ENCODE assay signal across 19 mouse cellular contexts in the genomic region with DNA sequence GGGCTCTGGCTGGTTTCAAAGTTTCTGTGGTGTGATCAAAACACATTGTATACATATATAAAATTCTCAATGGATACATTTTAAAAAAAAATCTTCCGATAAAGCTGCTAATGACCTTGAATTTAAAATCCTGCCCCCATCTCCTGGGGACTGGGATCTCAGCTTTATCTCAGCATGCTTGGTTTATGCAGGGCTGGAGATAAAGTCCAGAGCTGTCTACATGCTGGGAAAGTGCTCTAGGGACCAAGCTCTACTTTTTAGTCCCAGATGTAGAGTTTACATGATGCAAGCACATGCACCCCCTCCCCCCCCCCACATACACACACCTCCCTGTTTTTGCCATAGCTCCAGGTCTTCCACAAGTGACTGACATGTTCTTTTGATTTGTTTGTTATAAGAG.
DNase-seq lines count a peak whose midpoint lies in the region; ATAC-seq and TF ChIP-seq lines count a peak whose summit lies in the region.
"Had no signal": no experiment of that assay in that cellular context is flagged by ENCODE, and none has a peak within 500 bp of the region (broad histone marks: within the 10 kb centered on the region; RNA-seq: fewer than 3 reads in every experiment).

No protein-coding gene starts in this region.

- no peak overlapping the region for H3K9ac ChIP-seq in liver, embryonic 12.5 days
- no peak overlapping the region for H3K9ac ChIP-seq in liver, embryonic 13.5 days
- no peak overlapping the region for H3K9ac ChIP-seq in liver, embryonic 15.5 days
- H3K9ac ChIP-seq in liver, postnatal 0 days (replicated peaks) = no peak overlapping the region
- H3K9ac ChIP-seq: embryonic facial prominence, embryonic 12.5 days; forebrain, embryonic 13.5 days; forebrain, embryonic 15.5 days; forebrain, postnatal 0 days had no signal

- TF ChIP-seq EP300 in liver, postnatal 0 days (IDR thresholded peaks at IDR 0.05; ENCODE audit: low read depth) = no peak

- no peaks in the 10 kb centered on the region for H3K9me3 ChIP-seq in liver, embryonic 12.5 days (replicated peaks)
- no peaks in the 10 kb centered on the region for H3K9me3 ChIP-seq in liver, embryonic 13.5 days (replicated peaks)
- no peaks in the 10 kb centered on the region for H3K9me3 ChIP-seq in liver, embryonic 15.5 days (replicated peaks)
- no peaks in the 10 kb centered on the region for H3K9me3 ChIP-seq in liver, postnatal 0 days (ENCODE audit: low read length)
- H3K9me3 ChIP-seq: embryonic facial prominence, embryonic 10.5 days; embryonic facial prominence, embryonic 12.5 days; forebrain, embryonic 13.5 days; forebrain, embryonic 15.5 days had no signal

- H3K27ac ChIP-seq in liver, embryonic 12.5 days = 0 out of 2 replicates have a peak overlapping the region, but pooled peaks have one; percentile 25
- no peak overlapping the region for H3K27ac ChIP-seq in liver, embryonic 13.5 days
- H3K27ac ChIP-seq in liver, embryonic 15.5 days (replicated peaks) = no peak overlapping the region
- no peak overlapping the region for H3K27ac ChIP-seq in liver, postnatal 0 days (ENCODE audit: low read depth)
- H3K27ac ChIP-seq: embryonic facial prominence, embryonic 10.5 days; embryonic facial prominence, embryonic 12.5 days; forebrain, embryonic 13.5 days; forebrain, embryonic 15.5 days had no signal

- WGBS in liver, embryonic 12.5 days (ENCODE audit: insufficient replicate concordance) = 46% methylated on average over 1 of the region's 1 CpGs
- 60% methylated on average over 1 of the region's 1 CpGs for WGBS in liver, embryonic 13.5 days (ENCODE audit: insufficient replicate concordance)
- 31% methylated on average over 1 of the region's 1 CpGs for WGBS in liver, embryonic 15.5 days (ENCODE audit: insufficient replicate concordance)
- 79% methylated on average over 1 of the region's 1 CpGs for WGBS in liver, postnatal 0 days (ENCODE audit: insufficient replicate concordance)

- H3K36me3 ChIP-seq in liver, embryonic 12.5 days = no peaks in the 10 kb centered on the region
- H3K36me3 ChIP-seq in liver, embryonic 13.5 days = no peaks in the 10 kb centered on the region
- no peaks in the 10 kb centered on the region for H3K36me3 ChIP-seq in liver, embryonic 15.5 days (replicated peaks)
- H3K36me3 ChIP-seq in liver, postnatal 0 days (replicated peaks; ENCODE audit: insufficient read depth, low read length) = no peaks in the 10 kb centered on the region
- H3K36me3 ChIP-seq: embryonic facial prominence, embryonic 10.5 days; embryonic facial prominence, embryonic 12.5 days; forebrain, embryonic 15.5 days had no signal

- ATAC-seq in liver, embryonic 12.5 days = peak; percentile 75
- peak; percentile 83 for ATAC-seq in liver, embryonic 13.5 days (ENCODE audit: low read depth)
- peak; percentile 81 for ATAC-seq in liver, embryonic 15.5 days (ENCODE audit: insufficient read depth)
- ATAC-seq in liver, postnatal 0 days = peak; percentile 57
- ATAC-seq: forebrain, embryonic 13.5 days; forebrain, embryonic 15.5 days; forebrain, postnatal 0 days had no signal

- H3K4me3 ChIP-seq in liver, embryonic 12.5 days = no peak overlapping the region
- H3K4me3 ChIP-seq in liver, embryonic 13.5 days (replicated peaks) = no peak overlapping the region
- H3K4me3 ChIP-seq in liver, embryonic 15.5 days (replicated peaks) = no peak overlapping the region
- no peak overlapping the region for H3K4me3 ChIP-seq in liver, postnatal 0 days (ENCODE audit: low read depth, low read length)
- H3K4me3 ChIP-seq: embryonic facial prominence, embryonic 10.5 days; embryonic facial prominence, embryonic 12.5 days; forebrain, embryonic 13.5 days; forebrain, embryonic 15.5 days had no signal

- peaks cover 23% of the 10 kb centered on the region for H3K4me1 ChIP-seq in liver, embryonic 12.5 days
- peaks cover 22% of the 10 kb centered on the region for H3K4me1 ChIP-seq in liver, embryonic 13.5 days (replicated peaks)
- peaks cover 16% of the 10 kb centered on the region; the same call in 1 of the 2 replicates for H3K4me1 ChIP-seq in liver, embryonic 15.5 days (replicated peaks)
- H3K4me1 ChIP-seq in liver, postnatal 0 days (ENCODE audit: insufficient read depth) = no peaks in the 10 kb centered on the region
- H3K4me1 ChIP-seq: embryonic facial prominence, embryonic 10.5 days; embryonic facial prominence, embryonic 12.5 days; forebrain, embryonic 15.5 days had no signal

- H3K27me3 ChIP-seq in liver, embryonic 12.5 days (replicated peaks) = no peaks in the 10 kb centered on the region
- no peaks in the 10 kb centered on the region for H3K27me3 ChIP-seq in liver, embryonic 13.5 days
- no peaks in the 10 kb centered on the region for H3K27me3 ChIP-seq in liver, embryonic 15.5 days
- H3K27me3 ChIP-seq in liver, postnatal 0 days (ENCODE audit: insufficient read depth, low read length) = no peaks in the 10 kb centered on the region
- H3K27me3 ChIP-seq: embryonic facial prominence, embryonic 12.5 days; forebrain, embryonic 13.5 days; forebrain, embryonic 15.5 days had no signal

- peak overlapping the region; percentile 18; the same call in 1 of the 2 replicates for H3K4me2 ChIP-seq in liver, embryonic 12.5 days
- H3K4me2 ChIP-seq in liver, embryonic 13.5 days = peak overlapping the region; percentile 20; the same call in 1 of the 2 replicates
- 0 out of 2 replicates have a peak overlapping the region, but pooled peaks have one; percentile 13 for H3K4me2 ChIP-seq in liver, embryonic 15.5 days
- no peak overlapping the region for H3K4me2 ChIP-seq in liver, postnatal 0 days (ENCODE audit: low read depth, low read length)
- H3K4me2 ChIP-seq: embryonic facial prominence, embryonic 12.5 days; forebrain, embryonic 13.5 days; forebrain, embryonic 15.5 days had no signal

- TF ChIP-seq CTCF in liver, postnatal 0 days (IDR thresholded peaks at IDR 0.05; ENCODE audit: low read depth) = no peak

- DNase-seq in liver, embryonic 13.5 days = no peak
- DNase-seq in liver, postnatal 0 days = no peak
- no peak for DNase-seq in right cerebral cortex, postnatal 4 days
- no peak for DNase-seq in adrenal gland, adult 8-10 months
- no peak for DNase-seq in adrenal gland, adult 18-20 months (ENCODE audit: low spot score in 2 of 2)
- DNase-seq: adrenal gland, postnatal 10 days; adrenal gland, postnatal 25 days; cerebellum, adult 11 months; cerebellum, adult 18-20 months; cerebellum, adult 8-10 months; cerebellum, adult 9-11 months; cerebellum, postnatal 14 days; forebrain, postnatal 0 days had no signal
